Mouse (Mus musculus): Measurements from ENCODE around the gene Cpb2. TPM values are rescaled to one million over a fixed set of nuclear protein-coding genes. Genes with fewer than 3 reads are reported as not detected.

The Cpb2 gene
- total RNA-seq, 2 experiments from 2014 or later: not detected

Small RNA genes lying within 50 kb of the gene (microRNA-seq; reads per million reads assigned to microRNA genes)
- not detected for gene Gm44482

Other genes starting within 250 kb of the Cpb2 start
- gene Rubcnl, start 226.3 kb upstream of the Cpb2 start, total RNA-seq (2021): under 1 TPM; 0.30 to 0.36 TPM
- not detected for gene Lrrc63, start 111.4 kb upstream of the Cpb2 start, total RNA-seq (2021)
- gene Lcp1, start 111.2 kb upstream of the Cpb2 start, total RNA-seq (2021): 10 to 100 TPM; 10.4 to 11.9 TPM
- gene Zc3h13, start 42.1 kb downstream of the Cpb2 start, total RNA-seq (2021): 10 to 100 TPM; 57.0 to 66.0 TPM
- 10 to 100 TPM in 1 of 2 experiments, 1 to 10 TPM in 1; 9.5 to 10.1 TPM for gene Siah3, start 213.7 kb downstream of the Cpb2 start, total RNA-seq (2021)